Mouse (Mus musculus): ENCODE measurements at regions not wholly inside any gene's neighbourhood (a gene's known extent, or its start where the extent isn't known, plus 50 kb on each side); places are given as distances from the start of the nearest gene placed in this dataset.
"Not testable (repeated sequence)": the region's sequence is repeated elsewhere in the genome, so short reads cannot be mapped to it uniquely, and the experiment has no call there.

DNA sequence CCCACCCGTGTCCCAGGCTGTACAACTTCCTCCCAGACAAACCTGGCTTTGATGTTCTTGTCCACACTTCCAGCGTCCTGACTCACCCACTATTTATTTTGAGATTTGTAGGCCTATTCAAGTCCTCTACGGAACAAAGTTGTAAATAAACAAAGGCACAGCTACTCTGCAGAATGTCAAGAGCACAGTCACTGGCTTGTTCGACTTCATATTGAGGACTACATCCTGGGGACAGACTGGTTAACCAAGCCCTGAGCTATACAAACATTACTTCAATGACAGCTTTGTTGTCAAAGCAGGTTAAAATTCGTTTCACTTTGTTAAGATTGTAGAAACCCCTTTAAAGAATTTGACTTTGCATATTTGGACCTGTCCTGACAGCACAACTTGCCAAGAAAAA, 190.3 kb upstream of the Ctso start:
- DNase-seq, result no peak

DNA sequence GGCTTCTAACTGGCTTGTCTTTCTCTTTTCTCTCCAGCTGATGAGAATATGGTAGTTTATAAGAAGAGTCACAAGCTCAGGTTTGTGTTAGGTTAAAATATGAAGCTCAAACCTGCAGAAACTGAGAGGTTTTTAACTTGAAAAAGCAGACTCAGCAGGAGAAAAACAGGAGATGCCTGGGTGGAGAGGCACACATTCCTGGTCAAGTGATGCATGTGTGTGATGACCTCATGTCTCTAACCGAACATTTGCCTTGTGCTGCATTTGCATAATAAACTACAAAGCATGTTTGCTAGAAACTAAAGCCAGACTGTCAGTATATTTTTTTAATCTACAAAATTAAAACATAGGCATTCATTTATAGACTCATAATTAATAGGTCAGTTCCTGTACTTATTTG, 182.2 kb upstream of the Ctso start:
- DNase-seq, result no peak

DNA sequence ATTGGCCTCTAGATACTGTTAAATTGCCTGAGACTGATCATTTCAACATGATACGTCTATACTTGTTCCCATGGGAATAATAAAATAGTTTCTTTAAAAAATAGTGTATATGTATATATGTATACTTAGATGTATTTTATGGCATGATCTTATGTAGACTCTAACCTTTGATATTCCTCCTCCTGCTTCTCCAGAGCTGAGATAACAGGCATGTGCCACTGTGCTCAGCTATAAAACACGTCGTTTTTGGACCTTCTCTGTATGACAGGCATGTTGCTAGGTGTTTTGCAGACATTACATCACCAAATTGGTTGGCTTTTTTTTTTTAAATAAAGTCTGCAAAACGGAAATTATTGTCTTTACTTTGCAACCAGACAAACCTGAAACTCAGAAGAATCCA, 179.4 kb upstream of the Ctso start:
- DNase-seq, result no peak

DNA sequence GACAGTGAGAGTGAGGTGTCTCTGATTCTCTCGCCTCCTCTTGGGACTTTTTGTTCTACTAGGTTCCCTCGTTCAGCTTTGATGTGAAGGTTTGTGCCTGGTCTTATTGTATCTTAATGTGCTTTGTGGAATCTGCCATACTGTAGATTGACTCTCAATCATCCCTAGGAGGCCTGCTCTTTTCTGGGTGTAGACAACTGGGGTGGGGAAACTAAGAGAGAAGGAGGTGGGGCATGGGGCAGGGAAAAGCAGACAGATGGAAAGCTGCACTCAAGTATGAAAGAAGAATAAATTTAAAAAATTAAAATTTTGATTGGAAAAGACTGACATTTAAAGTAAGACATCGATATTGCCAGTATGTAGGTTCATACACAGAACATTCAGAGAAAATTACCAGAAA, 172.0 kb upstream of the Ctso start:
- no peak for DNase-seq

DNA sequence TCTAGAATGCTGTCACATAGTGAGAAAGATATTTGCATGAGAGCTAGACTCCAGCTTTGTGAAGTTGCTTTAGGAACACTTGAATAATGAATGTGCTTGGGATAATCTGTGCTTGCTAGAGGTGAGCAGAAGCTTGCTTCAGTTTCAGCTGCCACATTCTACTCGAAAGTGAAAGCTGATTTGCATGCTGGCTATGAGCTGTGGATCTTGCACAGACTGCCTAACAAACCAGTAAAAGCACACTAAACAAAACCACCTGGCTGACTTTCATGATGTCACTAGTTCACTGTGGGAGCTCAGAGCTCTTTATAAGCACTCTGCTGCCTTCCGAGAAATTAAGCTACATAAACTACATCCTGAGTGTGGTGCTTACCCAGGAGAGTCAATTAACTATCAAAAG, 171.5 kb upstream of the Ctso start:
- DNase-seq, result no peak

DNA sequence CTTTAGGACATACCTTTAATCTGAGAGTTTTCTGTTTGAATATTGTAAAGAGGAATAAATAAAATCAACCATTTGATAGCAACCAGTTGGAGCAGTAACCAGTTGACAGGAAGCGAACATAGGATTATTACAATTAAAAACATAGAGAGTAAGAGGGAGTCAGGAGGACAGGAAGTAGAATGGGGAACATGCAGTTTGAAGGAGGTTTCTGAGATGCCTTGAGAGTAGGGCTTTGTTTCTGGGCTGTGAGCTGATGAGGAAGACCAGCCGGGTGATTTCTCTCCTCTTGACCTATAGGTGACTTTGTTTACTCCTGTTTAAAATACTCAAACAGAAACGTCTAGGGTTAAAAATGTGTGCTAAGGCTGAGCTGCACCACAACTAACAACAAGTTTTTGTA, 160.6 kb upstream of the Ctso start:
- no peak for DNase-seq

DNA sequence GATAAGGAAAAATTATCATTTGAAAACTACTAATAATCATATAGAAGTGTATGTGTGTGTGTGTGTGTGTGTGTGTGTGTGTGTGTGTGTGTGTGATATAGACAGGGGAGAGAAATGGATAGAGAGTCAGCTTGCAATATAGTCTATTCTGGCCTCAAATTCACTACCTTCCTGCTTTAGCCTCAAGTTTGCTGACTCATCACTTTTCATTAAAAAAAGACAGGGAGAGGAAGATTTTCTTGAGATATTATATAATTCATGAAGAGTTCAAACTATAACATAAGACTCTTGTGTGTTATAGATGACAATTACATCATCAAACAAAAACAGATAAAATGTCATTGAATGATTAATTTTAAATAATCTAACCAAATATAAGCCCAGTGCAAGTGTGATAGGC, 159.4 kb upstream of the Ctso start:
- DNase-seq, result no peak

DNA sequence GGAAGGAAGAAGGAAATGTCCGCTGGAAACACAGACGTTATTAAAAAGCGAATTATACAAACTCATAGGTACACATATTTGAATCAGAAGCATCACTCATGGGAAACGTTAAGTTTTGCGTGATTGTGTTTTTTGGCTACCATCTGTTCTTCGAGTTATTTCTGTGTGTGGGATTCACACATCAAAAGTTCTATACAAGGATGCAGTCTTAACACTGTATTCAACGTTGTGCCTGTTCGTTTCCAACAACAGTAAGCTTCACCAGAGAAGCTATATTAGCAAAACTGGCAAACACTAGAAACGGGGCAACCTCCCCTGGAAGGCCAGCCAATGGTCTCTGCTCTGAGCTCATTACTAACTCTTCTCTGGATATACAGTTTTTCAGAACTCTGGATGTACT, 150.3 kb upstream of the Ctso start:
- DNase-seq, result no peak

DNA sequence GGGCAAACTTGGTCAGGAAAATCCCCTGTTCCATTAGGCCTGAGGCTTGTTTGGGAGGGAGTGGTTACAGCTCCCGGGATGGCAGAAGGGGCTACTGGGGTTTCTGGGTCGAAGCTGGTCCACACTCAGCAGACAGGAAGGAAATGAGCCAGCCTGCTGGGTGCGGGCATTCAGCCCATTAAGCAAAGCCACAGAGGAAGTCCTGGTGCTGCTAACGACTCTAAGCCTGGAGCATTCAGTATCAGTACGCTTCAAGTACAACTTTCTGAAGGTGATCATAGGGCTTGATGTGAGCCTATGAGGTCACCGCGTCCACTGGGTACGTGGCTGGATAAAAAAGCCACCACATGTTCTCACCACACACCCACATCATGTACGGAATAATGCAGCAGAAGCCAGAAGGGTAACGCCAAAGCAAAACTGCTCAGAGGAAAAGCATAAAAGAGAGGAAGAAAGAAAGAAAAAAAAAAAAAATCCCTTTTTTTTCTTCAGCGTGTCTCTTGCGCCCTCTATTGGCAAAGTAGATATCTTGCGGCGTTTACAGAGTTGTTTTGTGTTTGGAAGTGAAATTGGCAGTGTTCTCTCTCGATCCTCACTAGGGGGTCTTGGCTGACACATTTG, 149.4 kb upstream of the Ctso start:
- DNase-seq, result no peak

DNA sequence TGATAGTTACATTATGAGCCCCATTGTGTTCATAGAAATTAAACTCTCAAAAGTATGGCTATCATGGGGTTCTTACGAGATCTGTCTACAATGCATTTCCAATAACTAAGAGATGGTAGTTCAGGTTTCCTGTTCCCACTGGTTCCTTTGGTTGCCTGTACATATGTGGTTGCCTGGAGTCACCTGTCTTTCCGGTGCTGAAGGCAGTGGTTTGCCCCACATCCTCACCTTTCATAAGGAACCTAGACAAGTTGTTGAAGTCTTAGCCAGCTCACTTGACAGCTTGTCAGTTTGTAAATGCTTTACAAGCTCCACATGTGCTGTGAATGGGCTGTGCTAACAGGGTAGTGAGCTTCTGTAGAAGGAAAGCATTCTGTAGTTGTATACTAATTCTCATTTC, 143.5 kb upstream of the Ctso start:
- DNase-seq, result no peak

DNA sequence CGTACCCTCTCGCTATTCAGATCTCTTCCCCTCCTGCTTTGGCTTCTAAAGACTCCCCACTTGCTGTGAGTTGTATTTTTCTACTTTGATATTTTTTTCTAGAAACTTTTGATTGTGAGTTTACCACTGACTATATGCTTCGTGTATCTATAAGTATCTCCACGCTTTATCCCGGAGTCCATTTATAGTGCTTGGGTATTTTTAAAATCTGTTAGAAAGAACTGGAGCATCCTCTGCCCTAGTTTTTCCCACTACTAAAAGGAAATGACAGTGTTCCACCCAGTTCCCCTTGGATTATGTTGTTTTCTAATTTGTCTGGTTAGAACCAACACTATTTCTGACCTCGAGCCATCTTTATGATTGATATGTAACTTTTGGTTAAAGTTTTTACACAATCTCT, 142.7 kb upstream of the Ctso start:
- DNase-seq, result no peak

DNA sequence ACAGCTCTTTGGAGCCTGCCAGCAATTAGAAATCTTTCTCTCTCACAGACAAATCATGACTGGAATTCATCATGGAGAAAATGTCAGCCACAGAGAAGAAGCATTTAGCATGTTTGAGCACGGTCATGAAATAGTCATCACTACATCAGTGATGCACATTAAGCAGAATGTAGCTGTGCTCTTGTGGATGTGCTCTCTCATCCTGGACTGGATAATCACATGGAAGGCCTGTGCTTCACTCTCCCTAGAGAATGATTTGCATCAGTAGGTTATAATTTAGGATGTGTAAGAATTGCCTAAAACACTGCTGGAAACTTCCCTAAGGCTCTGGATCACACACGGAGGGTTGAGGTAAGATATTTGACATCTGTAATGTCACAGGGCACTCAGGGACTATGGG, 130.3 kb upstream of the Ctso start:
- no peak for DNase-seq

DNA sequence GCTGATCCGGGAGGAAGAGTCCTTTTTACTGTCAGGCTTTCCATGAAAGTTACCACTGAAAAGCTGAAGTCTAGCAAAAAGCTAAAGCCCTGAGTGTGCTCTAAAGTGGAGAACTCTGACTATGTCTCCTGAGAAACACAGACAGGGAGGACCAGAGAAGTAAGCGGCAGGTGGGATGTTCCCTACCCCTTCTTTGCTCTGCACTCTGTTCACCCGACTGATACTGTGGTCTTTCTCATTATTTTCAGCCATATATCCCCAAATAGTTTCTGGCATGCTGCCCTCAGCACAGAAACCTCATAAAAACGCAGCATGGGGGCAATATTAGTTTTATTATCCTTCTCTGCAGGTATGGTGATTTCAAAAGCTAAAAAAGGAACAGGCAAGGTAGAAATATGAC, 126.7 kb upstream of the Ctso start:
- DNase-seq, result no peak

DNA sequence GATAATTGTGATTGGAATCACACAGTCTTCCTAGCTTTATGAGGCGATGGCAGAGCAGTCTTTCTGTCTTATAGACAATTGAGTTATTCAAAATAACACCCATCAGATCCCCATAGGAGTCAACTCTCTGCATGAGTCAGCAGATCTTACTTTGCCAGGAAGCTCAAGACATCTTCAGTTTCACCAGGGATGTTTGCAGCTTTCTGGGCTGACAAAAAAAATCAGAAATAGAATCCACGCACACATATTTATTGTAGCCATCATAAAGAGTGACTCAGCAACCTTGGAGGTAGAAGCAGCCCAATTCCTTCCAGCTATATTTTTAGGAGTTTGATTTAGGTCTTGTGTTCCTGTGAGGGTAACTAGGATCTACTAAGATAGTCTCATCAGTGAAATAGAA, 122.8 kb upstream of the Ctso start:
- no peak for DNase-seq

DNA sequence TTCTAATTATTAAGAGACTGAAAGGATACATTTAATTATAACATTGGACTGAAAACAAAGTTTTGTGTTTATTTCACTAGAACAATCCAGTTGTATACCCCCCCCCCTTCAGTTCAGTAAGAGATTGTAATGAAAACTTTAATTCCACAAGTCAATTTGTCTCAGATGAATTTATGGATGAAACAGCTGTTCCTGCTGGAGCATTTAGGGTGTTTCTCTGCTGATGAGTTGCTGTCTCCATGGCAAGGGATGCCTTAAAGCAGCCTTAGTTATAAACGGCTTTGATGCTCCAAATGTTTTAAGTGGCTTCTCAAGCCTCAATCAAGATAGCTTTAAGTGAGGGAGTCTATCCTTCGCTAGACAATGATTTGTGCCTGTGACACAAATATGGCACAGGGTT, 112.1 kb upstream of the Ctso start:
- no peak for DNase-seq

DNA sequence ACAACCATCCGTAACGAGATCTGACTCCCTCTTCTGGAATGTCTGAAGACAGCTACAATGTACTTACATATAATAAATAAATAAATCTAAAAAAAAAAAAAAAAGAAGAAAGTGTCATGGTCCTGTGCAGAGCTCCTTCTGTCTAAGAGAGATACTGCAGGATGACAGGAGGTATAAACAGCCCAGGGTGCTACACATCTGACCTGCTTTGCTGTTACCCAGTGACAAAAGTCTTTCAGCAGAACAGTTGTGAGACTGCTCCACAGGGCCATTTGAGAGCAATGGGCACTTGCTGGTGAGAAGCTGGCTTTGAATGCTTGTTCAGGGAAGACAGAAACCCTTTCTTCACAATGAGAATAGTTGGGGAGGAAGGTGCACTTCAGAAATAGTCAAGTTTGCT, 102.9 kb upstream of the Ctso start:
- no peak for DNase-seq

DNA sequence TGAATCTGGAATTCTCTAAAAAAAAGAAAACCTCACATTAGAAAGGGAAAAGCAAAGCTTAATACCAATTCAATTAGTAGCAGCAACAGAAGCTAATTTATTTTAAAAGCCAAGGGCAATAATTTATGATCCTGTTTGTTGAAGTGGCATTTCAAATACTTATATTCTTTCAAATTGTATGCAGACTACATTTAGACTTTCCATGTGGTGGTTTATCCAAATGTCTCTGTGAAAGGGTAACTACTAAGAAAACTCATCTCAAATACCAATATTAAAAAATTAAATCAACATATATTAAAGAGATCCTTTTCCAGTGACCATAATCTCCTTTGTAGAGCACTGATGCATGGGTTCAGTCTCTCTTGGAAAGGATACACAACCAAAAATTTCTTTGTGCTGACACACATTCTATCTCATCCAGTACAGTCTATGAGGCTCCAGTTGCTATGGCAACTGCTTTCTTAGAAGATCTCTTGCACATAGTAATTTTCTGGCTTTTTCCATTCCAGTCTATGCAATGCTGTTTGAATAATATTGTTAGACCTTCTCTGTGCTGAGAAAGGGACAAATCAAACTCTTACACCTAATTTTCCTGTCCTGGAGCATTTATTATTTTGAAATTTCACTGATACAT, 102.3 kb upstream of the Ctso start:
- no peak for DNase-seq

DNA sequence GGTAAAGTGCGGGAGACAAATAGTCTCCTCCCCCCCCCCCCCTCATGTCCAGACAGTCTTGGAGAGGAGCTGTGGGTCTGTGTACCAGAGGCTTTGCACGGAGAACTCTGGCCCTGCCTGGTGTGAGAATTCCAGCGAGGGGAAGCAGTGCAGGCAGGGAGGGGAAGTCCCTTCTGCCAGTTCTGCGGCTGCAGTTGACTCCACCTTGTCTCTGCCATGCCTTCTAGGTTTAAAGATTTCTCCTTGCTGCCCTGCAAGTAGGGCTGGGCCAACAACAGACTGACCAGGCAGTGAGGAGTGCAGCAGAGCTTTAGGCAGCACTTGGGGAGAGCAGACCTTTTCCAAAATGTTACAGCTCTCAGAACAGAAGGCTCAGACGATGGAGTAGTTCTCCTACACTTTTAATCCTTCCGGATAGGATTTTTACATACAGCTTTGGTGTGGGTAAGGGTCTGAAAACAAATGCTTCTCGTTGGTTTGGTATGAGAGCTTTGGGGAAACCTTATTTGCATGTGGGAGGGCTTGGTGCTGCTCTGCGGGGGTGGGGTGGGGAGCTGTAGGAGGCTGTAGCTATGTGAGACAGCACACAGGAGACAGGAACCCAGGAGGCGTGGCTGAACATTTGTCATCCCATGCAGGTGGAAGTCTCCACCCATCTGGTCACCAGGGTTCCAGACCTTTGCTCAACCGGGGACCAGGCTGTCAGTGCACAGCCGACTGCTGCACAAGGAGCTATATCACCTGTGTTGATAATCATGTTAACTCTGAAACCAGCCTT, 96.8 kb upstream of the Ctso start:
- no peak for DNase-seq

DNA sequence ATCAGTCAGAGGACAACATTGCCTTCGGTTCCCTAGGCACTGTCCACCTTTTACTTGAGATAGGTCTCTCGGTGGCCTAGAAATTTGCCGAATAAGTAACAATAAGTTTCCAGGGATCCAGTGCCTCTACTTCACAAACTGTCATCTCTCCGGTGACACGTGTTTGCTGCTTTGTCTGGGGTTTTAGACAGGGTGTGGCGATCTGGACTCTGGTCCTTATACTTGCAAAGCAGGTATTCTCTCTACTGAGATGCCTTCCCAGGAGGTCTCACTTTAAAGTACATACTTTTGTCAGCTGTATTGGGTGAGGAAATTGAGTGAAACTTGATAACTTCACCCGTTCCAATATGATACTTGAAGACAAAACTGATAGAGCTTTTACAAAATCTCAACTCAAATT, 95.9 kb upstream of the Ctso start:
- no peak for DNase-seq

DNA sequence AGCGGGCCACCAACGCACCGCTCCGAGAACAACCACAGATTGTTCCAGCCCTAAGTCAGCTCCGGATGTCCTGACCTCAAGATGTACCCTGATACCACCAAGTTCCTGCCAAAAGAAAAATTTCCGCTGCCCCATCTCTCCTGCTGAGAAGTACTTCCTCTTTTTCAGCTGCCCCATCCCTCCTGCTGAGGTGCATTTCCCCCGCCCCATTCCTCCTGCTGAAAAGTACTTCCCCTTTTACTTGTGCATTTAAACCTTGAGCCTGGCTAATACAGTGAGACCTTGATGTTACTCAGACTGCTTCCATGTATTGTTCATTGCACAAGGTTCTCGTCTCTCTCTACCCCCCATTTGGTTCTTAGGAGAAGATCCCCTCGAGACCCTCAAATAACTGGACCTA, 94.3 kb upstream of the Ctso start:
- DNase-seq, result not testable (repeated sequence)

DNA sequence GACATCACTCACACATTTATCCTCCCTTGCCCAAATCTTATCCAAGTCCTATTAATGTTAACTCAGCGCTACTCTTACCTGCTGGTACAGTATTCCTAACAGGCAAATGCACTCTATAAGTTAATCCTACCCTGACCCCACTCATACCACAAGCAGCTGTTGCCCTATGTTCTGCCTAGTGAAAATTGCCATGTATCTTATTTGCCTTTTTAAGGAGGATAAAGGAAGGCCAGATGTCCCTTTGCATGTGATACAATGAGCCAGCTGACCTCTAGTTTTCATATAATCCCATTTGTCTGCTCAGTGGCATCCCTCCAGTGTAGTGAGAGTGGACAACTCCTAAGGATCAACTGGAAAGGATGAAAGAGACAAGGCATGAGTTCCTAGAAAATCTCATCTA, 67.9 kb upstream of the Ctso start:
- no peak for DNase-seq

Data from gastrocnemius, postnatal 25 days (tissue).